In the genomic region with DNA sequence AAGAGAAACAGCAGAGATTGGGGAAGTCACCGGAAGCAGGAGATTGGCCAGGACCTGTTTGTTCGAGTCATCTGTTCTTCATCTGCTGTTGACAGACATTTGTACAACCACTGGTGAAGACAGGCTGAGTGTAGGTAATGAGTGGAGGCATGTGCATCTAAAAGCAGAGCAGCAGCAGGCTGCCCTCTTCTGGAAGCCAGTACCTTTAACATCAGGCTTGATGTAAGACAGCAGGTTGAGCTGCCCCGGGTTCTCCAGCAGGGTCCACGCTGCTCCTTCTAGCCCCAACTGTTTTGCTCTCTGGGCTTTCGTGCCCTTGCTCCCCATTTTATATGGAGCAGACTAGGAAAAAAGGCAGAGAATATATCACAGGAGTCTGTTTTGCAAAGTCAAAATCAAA, we compare ENCODE assay signal across 15 mouse cellular contexts. TPM values are rescaled to one million over a fixed set of nuclear protein-coding genes. Genes with fewer than 3 reads are reported as not detected.
A peak's percentile ranks its signal among the peaks of the same experiment; 100 is the strongest.
DNase-seq lines count a peak whose midpoint lies in the region; ATAC-seq and TF ChIP-seq lines count a peak whose summit lies in the region.
"Had no signal": no experiment of that assay in that cellular context is flagged by ENCODE, and none has a peak within 500 bp of the region (broad histone marks: within the 10 kb centered on the region; RNA-seq: fewer than 3 reads in every experiment).

No protein-coding gene starts in this region.

- ATAC-seq in forebrain, embryonic 15.5 days (replicated peaks): no peak
- ATAC-seq in megakaryocyte progenitor cell, adult 5-6 weeks (replicated peaks; ENCODE audit: poor library complexity): 0 out of 2 replicates have a peak, but pooled peaks have one; percentile 34

- no peak overlapping the region for H3K4me3 ChIP-seq in forebrain, embryonic 10.5 days
- no peak overlapping the region for H3K4me3 ChIP-seq in forebrain, embryonic 15.5 days
- no peak overlapping the region for H3K4me3 ChIP-seq in layer of hippocampus, adult 2 months
- H3K4me3 ChIP-seq: forebrain, embryonic 12.5 days had no signal

- no peak overlapping the region for H3K27ac ChIP-seq in forebrain, embryonic 10.5 days
- no peak overlapping the region for H3K27ac ChIP-seq in forebrain, embryonic 15.5 days (replicated peaks)
- H3K27ac ChIP-seq in layer of hippocampus, adult 2 months: no peak overlapping the region
- H3K27ac ChIP-seq: forebrain, embryonic 12.5 days had no signal

- TF ChIP-seq CTCF in layer of hippocampus, adult 2 months (conservative IDR thresholded peaks at IDR 0.05): peak; percentile 51

- peaks cover 93% of the 10 kb centered on the region for H3K36me3 ChIP-seq in forebrain, embryonic 10.5 days (replicated peaks)
- H3K36me3 ChIP-seq in forebrain, embryonic 15.5 days: peaks cover 43% of the 10 kb centered on the region

- H3K4me2 ChIP-seq in forebrain, embryonic 15.5 days (replicated peaks): no peak overlapping the region
- H3K4me2 ChIP-seq: forebrain, embryonic 12.5 days; liver, embryonic 11.5 days had no signal

- 83% methylated on average over 5 of the region's 5 CpGs for WGBS in forebrain, embryonic 10.5 days
- WGBS in forebrain, embryonic 15.5 days: 88% methylated on average over 5 of the region's 5 CpGs

- no peaks in the 10 kb centered on the region for H3K9me3 ChIP-seq in forebrain, embryonic 10.5 days
- H3K9me3 ChIP-seq in forebrain, embryonic 15.5 days: no peaks in the 10 kb centered on the region
- H3K9me3 ChIP-seq: forebrain, embryonic 12.5 days had no signal

- DNase-seq in forebrain, embryonic 10.5 days (ENCODE audit: extremely low spot score, low spot score): peak; percentile 16
- no peak for DNase-seq in layer of hippocampus, adult 2 months (ENCODE audit: low spot score in 2 of 2)
- DNase-seq in layer of hippocampus, postnatal 14 days (ENCODE audit: low spot score in 2 of 2): no peak
- peak; percentile 30 for DNase-seq in NIH3T3 (ENCODE audit: low read depth)
- DNase-seq in gastrocnemius, postnatal 4 days (ENCODE audit: low spot score in 2 of 2): no peak
- no peak for DNase-seq in lung, postnatal 25 days (ENCODE audit: low spot score)
- DNase-seq: adrenal gland, adult 8-10 months; cerebellum, adult 11 months; gastrocnemius, postnatal 25 days; lung, postnatal 4 days; thymus, postnatal 25 days had no signal

- no peaks in the 10 kb centered on the region for H3K27me3 ChIP-seq in forebrain, embryonic 10.5 days (ENCODE audit: poor library complexity, severe bottlenecking)
- H3K27me3 ChIP-seq in forebrain, embryonic 15.5 days: no peaks in the 10 kb centered on the region
- H3K27me3 ChIP-seq: forebrain, embryonic 12.5 days had no signal

- H3K4me1 ChIP-seq in forebrain, embryonic 10.5 days: no peaks in the 10 kb centered on the region
- no peaks in the 10 kb centered on the region for H3K4me1 ChIP-seq in forebrain, embryonic 15.5 days
- H3K4me1 ChIP-seq: forebrain, embryonic 12.5 days had no signal

- H3K9ac ChIP-seq in forebrain, embryonic 15.5 days (replicated peaks): no peak overlapping the region
- H3K9ac ChIP-seq: forebrain, embryonic 12.5 days had no signal

RNA-seq across cellular contexts. Expression of a gene that starts 19.1 kb away (rescaled TPM):
- polyA plus RNA-seq in forebrain, embryonic 10.5 days (2016; fragmentation: Nextera tagmentation; extraction: Ambion mirVana): 24.7 and 25.4 TPM in 2 replicates
- polyA plus RNA-seq in forebrain, embryonic 15.5 days (2015; fragmentation: Nextera tagmentation; extraction: Ambion mirVana): 17.1 and 20.5 TPM in 2 replicates
- total RNA-seq in layer of hippocampus, adult 2 months (2021): 10 to 100 TPM; 16.5 to 17.0 TPM
- 10 to 100 TPM; 13.0 to 13.6 TPM for total RNA-seq in layer of hippocampus, postnatal 14 days (2021)
- 22.6 and 33.1 TPM in 2 replicates for total RNA-seq in megakaryocyte progenitor cell, adult 5-6 weeks (2015)
- total RNA-seq in megakaryocyte progenitor cell, adult 5-6 weeks (2017): 22.9 and 25.8 TPM in 2 replicates
- total RNA-seq in gastrocnemius, postnatal 4 days (2021): 10 to 100 TPM; 15.0 to 16.4 TPM

RNA-seq across cellular contexts. Expression of a gene that starts 41.7 kb away (rescaled TPM):
- polyA plus RNA-seq in forebrain, embryonic 10.5 days (2016; fragmentation: Nextera tagmentation; extraction: Ambion mirVana): 2.8 and 3.1 TPM in 2 replicates
- polyA plus RNA-seq in forebrain, embryonic 15.5 days (2015; fragmentation: Nextera tagmentation; extraction: Ambion mirVana): 42.6 and 45.4 TPM in 2 replicates
- total RNA-seq in layer of hippocampus, adult 2 months (2021): 100 to 1,000 TPM; 422 to 451 TPM
- 100 to 1,000 TPM; 380 TPM for total RNA-seq in layer of hippocampus, postnatal 14 days (2021)
- total RNA-seq in megakaryocyte progenitor cell, adult 5-6 weeks (2015): 4.2 and 4.8 TPM in 2 replicates
- total RNA-seq in megakaryocyte progenitor cell, adult 5-6 weeks (2017): 1.7 and 3.1 TPM in 2 replicates
- 10 to 100 TPM; 12.3 to 13.0 TPM for total RNA-seq in gastrocnemius, postnatal 4 days (2021)

Comparison
In these comparisons a context has a peak if more than half of its experiments do, and no peak if none do; other contexts are left out.
1. DNase-seq: peak in forebrain, embryonic 10.5 days (single experiment) and NIH3T3 (single experiment); none in layer of hippocampus, adult 2 months (0 of 2), layer of hippocampus, postnatal 14 days (0 of 2), gastrocnemius, postnatal 4 days (0 of 2) and lung, postnatal 25 days (single experiment).
2. RNA of a gene that starts 41.7 kb away (total RNA-seq): 422 to 451 TPM in layer of hippocampus, adult 2 months and 380 TPM in layer of hippocampus, postnatal 14 days; 12.3 to 13.0 TPM in gastrocnemius, postnatal 4 days and 1.7 to 4.8 TPM in megakaryocyte progenitor cell, adult 5-6 weeks; every median in the first group is over 10 times any median in the second.